Mouse (Mus musculus): ENCODE results near the gene Scn5a.

DNA sequence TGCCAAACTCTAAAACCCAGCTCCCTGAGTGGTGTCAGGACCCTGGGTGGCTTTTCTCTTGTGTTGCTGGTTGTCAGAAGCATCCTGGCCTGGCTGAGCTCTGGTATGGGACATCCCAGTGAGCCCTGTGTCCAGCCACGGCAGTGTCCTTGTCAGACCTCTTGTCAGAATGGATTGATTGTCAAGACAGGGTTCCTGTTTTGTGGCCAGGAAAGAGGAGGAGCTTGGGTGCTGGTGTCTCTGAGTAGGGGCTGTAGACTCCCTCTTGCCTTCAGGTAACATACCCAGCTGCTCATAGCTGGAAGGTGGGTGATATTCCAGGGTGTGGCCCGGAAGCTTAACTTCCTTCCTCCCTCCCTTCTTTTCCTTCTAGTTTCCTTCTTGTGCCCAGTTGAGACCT, 143.0 kb downstream of the Scn5a start:
- TF ChIP-seq CTCF (IDR thresholded peaks at IDR 0.05; ENCODE audit: low read depth, low read length) = no peak
- TF ChIP-seq EP300 (IDR thresholded peaks at IDR 0.05; ENCODE audit: insufficient read depth, low read depth, low read length) = no peak
- TF ChIP-seq POLR2A (IDR thresholded peaks at IDR 0.05; ENCODE audit: insufficient read depth, low read length) = no peak
